24 mouse cellular contexts compared by ENCODE assay signal in the genomic region with DNA sequence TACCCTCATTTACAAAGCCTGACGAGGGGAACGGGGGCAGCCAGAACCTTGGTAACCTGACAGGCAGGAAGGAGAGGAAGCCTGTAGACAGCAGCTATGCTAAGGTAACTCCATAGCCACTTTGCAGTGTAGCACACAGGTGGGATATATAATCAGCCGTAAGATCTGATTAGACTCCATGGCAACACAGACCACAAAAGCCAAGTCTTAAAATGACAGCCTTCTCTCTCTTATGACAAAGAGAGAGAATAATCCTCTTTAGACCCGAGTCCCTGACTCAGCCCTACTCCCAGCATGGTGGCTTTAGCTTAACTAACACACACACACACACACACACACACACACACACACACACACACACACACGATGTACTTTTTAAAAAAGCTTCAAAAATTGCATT. TPM values are rescaled to one million over a fixed set of nuclear protein-coding genes. Genes with fewer than 3 reads are reported as not detected.
DNase-seq lines count a peak whose midpoint lies in the region; ATAC-seq and TF ChIP-seq lines count a peak whose summit lies in the region.
"Had no signal": no experiment of that assay in that cellular context is flagged by ENCODE, and none has a peak within 500 bp of the region (broad histone marks: within the 10 kb centered on the region; RNA-seq: fewer than 3 reads in every experiment).

No protein-coding gene starts in this region.

- WGBS in embryonic facial prominence, embryonic 14.5 days, result 68% methylated on average over 5 of the region's 5 CpGs
- 67% methylated on average over 5 of the region's 5 CpGs for WGBS in embryonic facial prominence, embryonic 10.5 days
- 5% methylated on average over 5 of the region's 5 CpGs for WGBS in thymus, adult 2 months
- WGBS in hindbrain, embryonic 14.5 days, result 71% methylated on average over 5 of the region's 5 CpGs

- ATAC-seq in embryonic facial prominence, embryonic 14.5 days (ENCODE audit: low read depth), result peak; percentile 45; the same call in 1 of the 2 replicates
- no peak for ATAC-seq in megakaryocyte, adult 5-6 weeks (ENCODE audit: poor library complexity, severe bottlenecking)
- ATAC-seq in hindbrain, embryonic 14.5 days (ENCODE audit: low FRiP score), result no peak
- ATAC-seq: CD4-positive, CD25-positive, alpha-beta regulatory T cell, adult 4 months; forebrain, embryonic 14.5 days had no signal

- H3K4me3 ChIP-seq in embryonic facial prominence, embryonic 14.5 days (ENCODE audit: low read depth, low read length), result no peak overlapping the region
- H3K4me3 ChIP-seq in embryonic facial prominence, embryonic 10.5 days, result no peak overlapping the region
- no peak overlapping the region for H3K4me3 ChIP-seq in thymus, adult 2 months (ENCODE audit: control insufficient read depth, insufficient read depth, low read length)
- H3K4me3 ChIP-seq in hindbrain, embryonic 14.5 days (replicated peaks; ENCODE audit: low read length), result no peak overlapping the region
- H3K4me3 ChIP-seq: embryonic facial prominence, embryonic 13.5 days; erythroblast, embryonic 14.5 days; forebrain, embryonic 10.5 days; heart, embryonic 13.5 days; hindbrain, embryonic 12.5 days had no signal

- peak; percentile 29 for DNase-seq in embryonic facial prominence, embryonic 14.5 days (ENCODE audit: low spot score)
- DNase-seq in embryonic facial prominence, embryonic 10.5 days (ENCODE audit: low spot score), result no peak
- peak; percentile 3 for DNase-seq in thymus, adult 2 months
- DNase-seq in thymus, adult 18-20 months, result no peak
- DNase-seq in thymus, postnatal 10 days (ENCODE audit: low spot score in 2 of 2), result peak; percentile 8 to 11
- DNase-seq in T-cell, adult 2 months (ENCODE audit: low spot score), result no peak
- DNase-seq in hindbrain, embryonic 14.5 days (ENCODE audit: low spot score), result no peak
- DNase-seq: adrenal gland, postnatal 14 days; B cell, adult 2 months; cerebellum, adult 11-12 months; cerebellum, adult 9-10 months; cerebellum, postnatal 25 days; gastrocnemius, postnatal 36 days; heart, adult 11 months; heart, postnatal 36 days had no signal

- TF ChIP-seq POLR2A in thymus, adult 2 months (IDR thresholded peaks at IDR 0.05; ENCODE audit: control insufficient read depth, extremely low read depth, insufficient read depth, low read length, poor library complexity), result no peak

- H3K9me3 ChIP-seq in embryonic facial prominence, embryonic 14.5 days (ENCODE audit: control insufficient read depth, low read length), result no peaks in the 10 kb centered on the region
- no peaks in the 10 kb centered on the region for H3K9me3 ChIP-seq in embryonic facial prominence, embryonic 10.5 days
- no peaks in the 10 kb centered on the region for H3K9me3 ChIP-seq in hindbrain, embryonic 14.5 days (ENCODE audit: control insufficient read depth, low read length)
- H3K9me3 ChIP-seq: embryonic facial prominence, embryonic 13.5 days; forebrain, embryonic 10.5 days; G1E; heart, embryonic 13.5 days; hindbrain, embryonic 12.5 days had no signal

- no peak overlapping the region; the same call in 1 of the 2 replicates for H3K9ac ChIP-seq in embryonic facial prominence, embryonic 14.5 days (ENCODE audit: low read depth, low read length)
- H3K9ac ChIP-seq in hindbrain, embryonic 14.5 days, result no peak overlapping the region
- H3K9ac ChIP-seq: embryonic facial prominence, embryonic 13.5 days; heart, embryonic 13.5 days; hindbrain, embryonic 12.5 days had no signal

- H3K4me2 ChIP-seq in embryonic facial prominence, embryonic 14.5 days (ENCODE audit: low read depth, low read length), result no peak overlapping the region
- H3K4me2 ChIP-seq in hindbrain, embryonic 14.5 days (replicated peaks), result no peak overlapping the region
- H3K4me2 ChIP-seq: embryonic facial prominence, embryonic 13.5 days; heart, embryonic 13.5 days; hindbrain, embryonic 12.5 days had no signal

- no peaks in the 10 kb centered on the region for H3K27me3 ChIP-seq in embryonic facial prominence, embryonic 14.5 days (replicated peaks; ENCODE audit: control insufficient read depth, insufficient read depth, low read length)
- H3K27me3 ChIP-seq in embryonic facial prominence, embryonic 10.5 days (replicated peaks; ENCODE audit: low read depth, poor library complexity, severe bottlenecking), result no peaks in the 10 kb centered on the region
- no peaks in the 10 kb centered on the region for H3K27me3 ChIP-seq in thymus, adult 2 months (ENCODE audit: control insufficient read depth, insufficient read depth, low read length)
- no peaks in the 10 kb centered on the region for H3K27me3 ChIP-seq in hindbrain, embryonic 14.5 days (ENCODE audit: control insufficient read depth, insufficient read depth, low read length)
- H3K27me3 ChIP-seq: embryonic facial prominence, embryonic 13.5 days; heart, embryonic 13.5 days; hindbrain, embryonic 12.5 days had no signal

- 0 out of 2 replicates have a peak, but pooled peaks cover 6% of the 10 kb centered on the region for H3K36me3 ChIP-seq in embryonic facial prominence, embryonic 14.5 days (ENCODE audit: control insufficient read depth, insufficient read depth, low read length)
- peaks cover 19% of the 10 kb centered on the region for H3K36me3 ChIP-seq in embryonic facial prominence, embryonic 10.5 days (replicated peaks)
- no peaks in the 10 kb centered on the region for H3K36me3 ChIP-seq in thymus, adult 2 months (ENCODE audit: control insufficient read depth, insufficient read depth, low read length)
- H3K36me3 ChIP-seq in hindbrain, embryonic 14.5 days (replicated peaks; ENCODE audit: control insufficient read depth, insufficient read depth), result peaks cover 6% of the 10 kb centered on the region; the same call in 1 of the 2 replicates

- no peaks in the 10 kb centered on the region for H3K4me1 ChIP-seq in embryonic facial prominence, embryonic 14.5 days (ENCODE audit: control insufficient read depth, insufficient read depth, low read length)
- peaks cover 11% of the 10 kb centered on the region for H3K4me1 ChIP-seq in embryonic facial prominence, embryonic 10.5 days
- peaks cover 3% of the 10 kb centered on the region; the same call in 1 of the 2 replicates for H3K4me1 ChIP-seq in thymus, adult 2 months (replicated peaks; ENCODE audit: control insufficient read depth, insufficient read depth, low read length)
- peaks cover 18% of the 10 kb centered on the region for H3K4me1 ChIP-seq in hindbrain, embryonic 14.5 days (replicated peaks; ENCODE audit: control insufficient read depth, insufficient read depth, low read length)

- TF ChIP-seq CTCF in thymus, adult 2 months (IDR thresholded peaks at IDR 0.05; ENCODE audit: borderline replicate concordance, control insufficient read depth, extremely low read depth, insufficient read depth, low read length, poor library complexity), result no peak

- H3K27ac ChIP-seq in embryonic facial prominence, embryonic 14.5 days (replicated peaks; ENCODE audit: low read depth, low read length), result no peak overlapping the region
- no peak overlapping the region for H3K27ac ChIP-seq in embryonic facial prominence, embryonic 10.5 days (replicated peaks)
- H3K27ac ChIP-seq in thymus, adult 2 months (ENCODE audit: control insufficient read depth, insufficient read depth, low read length), result no peak overlapping the region
- H3K27ac ChIP-seq in hindbrain, embryonic 14.5 days, result no peak overlapping the region
- H3K27ac ChIP-seq: embryonic facial prominence, embryonic 13.5 days; forebrain, embryonic 10.5 days; heart, embryonic 13.5 days; hindbrain, embryonic 12.5 days had no signal

RNA-seq across cellular contexts. Expression of a gene that starts 2.3 kb away (rescaled TPM):
- polyA plus RNA-seq in embryonic facial prominence, embryonic 14.5 days (2014; fragmentation: Nextera tagmentation; extraction: Ambion mirVana), result 184 and 187 TPM in 2 replicates
- 205 and 207 TPM in 2 replicates for polyA plus RNA-seq in embryonic facial prominence, embryonic 10.5 days (2016; fragmentation: Nextera tagmentation; extraction: Ambion mirVana)
- 77.9 and 96.3 TPM in 2 replicates for polyA plus RNA-seq in thymus, adult 2 months (2012; rRNA removed)
- 77.6 and 93.6 TPM in 2 replicates for total RNA-seq in megakaryocyte, adult 5-6 weeks (2015)
- 26.9 and 47.6 TPM in 2 replicates for total RNA-seq in megakaryocyte, adult 5-6 weeks (2017)
- polyA plus RNA-seq in hindbrain, embryonic 14.5 days (2014; fragmentation: Nextera tagmentation; extraction: Ambion mirVana), result 169 and 225 TPM in 2 replicates

Comparison
In these comparisons a context has a peak if more than half of its experiments do, and no peak if none do; other contexts are left out.
1. DNase-seq: peak in embryonic facial prominence, embryonic 14.5 days (single experiment), thymus, adult 2 months (single experiment) and thymus, postnatal 10 days (2 of 2); none in embryonic facial prominence, embryonic 10.5 days (single experiment), thymus, adult 18-20 months (0 of 2), T-cell, adult 2 months (single experiment) and hindbrain, embryonic 14.5 days (single experiment).